Mouse (Mus musculus) neural tube, embryonic 14.5 days (tissue): Measurements from ENCODE around the gene Manba. TPM values are rescaled to one million over a fixed set of nuclear protein-coding genes. Genes with fewer than 3 reads are reported as not detected.
A peak's percentile ranks its signal among the peaks of the same experiment; 100 is the strongest.

ENCODE experiments used
- ATAC-seq: fragments of 200-750 bp; cut with Nextera tagmentation; 2 replicates; pipeline ENCODE4 v1.8.0; 2017; ENCODE audit warnings: low read depth, mild to moderate bottlenecking, moderate TSS enrichment, moderate library complexity
- H3K27ac ChIP-seq: fragments of 300-500 bp; sonication (generic); 2 replicates; pipeline ENCODE4 v1.5.1; 2014; ENCODE audit warnings: low read depth, mild to moderate bottlenecking, control low read depth, low read length, moderate library complexity, mixed read lengths
- H3K27me3 ChIP-seq: fragments of 300-500 bp; sonication (generic); 2 replicates; pipeline ENCODE4 v1.6.1; 2014; ENCODE audit warnings: low read length; ENCODE audit not compliant: control insufficient read depth, insufficient read depth
- H3K36me3 ChIP-seq: fragments of 300-500 bp; sonication (generic); 2 replicates; pipeline ENCODE4 v1.6.1; 2014; ENCODE audit warnings: low read length, mixed read lengths; ENCODE audit not compliant: control insufficient read depth, insufficient read depth
- H3K4me1 ChIP-seq: fragments of 300-500 bp; sonication (generic); 2 replicates; pipeline ENCODE4 v1.6.1; 2014; ENCODE audit warnings: low read length; ENCODE audit not compliant: control insufficient read depth, insufficient read depth
- H3K4me2 ChIP-seq: fragments of 300-500 bp; sonication (generic); 2 replicates; pipeline ENCODE4 v1.6.1; 2014; ENCODE audit warnings: mild to moderate bottlenecking, low read depth, low read length, control low read depth
- H3K4me3 ChIP-seq: fragments of 300-500 bp; sonication (generic); 2 replicates; pipeline ENCODE4 v1.5.1; 2014; ENCODE audit warnings: low read depth, low read length, control low read depth, mixed read lengths
- H3K9ac ChIP-seq: fragments of 300-500 bp; sonication (generic); replicated peaks from 2 replicates; pipeline ENCODE4 v1.6.1; 2014; ENCODE audit warnings: low read depth, mild to moderate bottlenecking, control low read depth, low read length, mixed read lengths
- H3K9me3 ChIP-seq: fragments of 300-500 bp; sonication (generic); 2 replicates; pipeline ENCODE4 v1.6.1; 2016; ENCODE audit warnings: low read length; ENCODE audit not compliant: control insufficient read depth
- WGBS: fragments of 180-500 bp; shearing (Covaris S2); extraction: QIAGEN DNeasy Blood & Tissue Kit; methylation state at CpG from one replicate; pipeline ENCODE4 v1.1.7; 2014; 5-methylcytosine and 5-hydroxymethylcytosine counted together
- polyA plus RNA-seq: library from polyadenylated mRNA; unstranded; fragments of >200 nt; fragmentation: Nextera tagmentation; extraction: Ambion mirVana; gene quantifications from 2 replicates; pipeline ENCODE4 v1.2.1, GENCODE M21; 2014

Gene Manba
- polyA plus RNA-seq, 1 experiment from 2014 or later = 6.5 TPM

GRCm38 (mm10) chr3:135444930-135445329 is 40.5 kb upstream of the Manba start:
- Histone ChIP-seq H3K9ac (no peak overlapping the region), H3K27me3 (no peaks in the 10 kb centered on the region), H3K4me1 (peaks cover 16% of the 10 kb centered on the region), H3K36me3 (0 out of 2 replicates have a peak, but pooled peaks cover 3% of the 10 kb centered on the region), H3K4me2 (no peak overlapping the region), H3K4me3 (no peak overlapping the region), H3K27ac (no peak overlapping the region), H3K9me3 (no peaks in the 10 kb centered on the region)
- ATAC-seq = no peak

- Histone ChIP-seq H3K4me1 (no peaks in the 10 kb centered on the region), H3K4me2 (no peak overlapping the region), H3K9ac (no peak overlapping the region), H3K4me3 (no peak overlapping the region), H3K36me3 (peaks cover 21% of the 10 kb centered on the region), H3K27ac (no peak overlapping the region), H3K9me3 (no peaks in the 10 kb centered on the region), H3K27me3 (no peaks in the 10 kb centered on the region)
- ATAC-seq = no peak
Measured at GRCm38 (mm10) chr3:135458981-135459380, 26.4 kb upstream of the Manba start.

GRCm38 (mm10) chr3:135468402-135468801 is 17.0 kb upstream of the Manba start:
- no peak overlapping the region for H3K4me3 ChIP-seq
- H3K27me3 ChIP-seq = no peaks in the 10 kb centered on the region
- no peak overlapping the region for H3K9ac ChIP-seq
- H3K4me2 ChIP-seq = no peak overlapping the region
- no peaks in the 10 kb centered on the region for H3K4me1 ChIP-seq
- 91% methylated on average over 1 of the region's 1 CpGs for WGBS
- no peaks in the 10 kb centered on the region for H3K9me3 ChIP-seq
- H3K36me3 ChIP-seq = peaks cover 3% of the 10 kb centered on the region; the same call in 1 of the 2 replicates
- H3K27ac ChIP-seq = no peak overlapping the region
- ATAC-seq = no peak

- 0 out of 2 replicates have a peak, but pooled peaks have one; percentile 13 for ATAC-seq
- no peaks in the 10 kb centered on the region for H3K9me3 ChIP-seq
- H3K9ac ChIP-seq = no peak overlapping the region
- peaks cover 3% of the 10 kb centered on the region; the same call in 1 of the 2 replicates for H3K36me3 ChIP-seq
- no peak overlapping the region for H3K27ac ChIP-seq
- no peaks in the 10 kb centered on the region for H3K27me3 ChIP-seq
- no peaks in the 10 kb centered on the region for H3K4me1 ChIP-seq
- no peak overlapping the region for H3K4me3 ChIP-seq
- whole genome bisulfite sequencing = 55% methylated on average over 3 of the region's 3 CpGs
- H3K4me2 ChIP-seq = no peak overlapping the region
Measured at GRCm38 (mm10) chr3:135469146-135469545, 16.3 kb upstream of the Manba start.

- Histone ChIP-seq H3K4me1 (no peaks in the 10 kb centered on the region), H3K9me3 (no peaks in the 10 kb centered on the region), H3K4me3 (no peak overlapping the region), H3K36me3 (peaks cover 3% of the 10 kb centered on the region; the same call in 1 of the 2 replicates), H3K9ac (no peak overlapping the region), H3K27me3 (no peaks in the 10 kb centered on the region), H3K4me2 (no peak overlapping the region), H3K27ac (no peak overlapping the region)
- ATAC-seq = peak; percentile 56; the same call in 1 of the 2 replicates
- 43% methylated on average over 4 of the region's 4 CpGs for WGBS
Measured at GRCm38 (mm10) chr3:135469974-135470373, 15.4 kb upstream of the Manba start.

- ATAC-seq = no peak
- Histone ChIP-seq H3K4me2 (no peak overlapping the region), H3K27ac (no peak overlapping the region), H3K9me3 (no peaks in the 10 kb centered on the region), H3K4me1 (no peaks in the 10 kb centered on the region), H3K9ac (no peak overlapping the region), H3K36me3 (peaks cover 3% of the 10 kb centered on the region; the same call in 1 of the 2 replicates), H3K27me3 (no peaks in the 10 kb centered on the region), H3K4me3 (no peak overlapping the region)
- WGBS = 85% methylated on average over 1 of the region's 1 CpGs
Measured at GRCm38 (mm10) chr3:135470823-135471222, 14.6 kb upstream of the Manba start.

- Histone ChIP-seq H3K9me3 (no peaks in the 10 kb centered on the region), H3K4me1 (no peaks in the 10 kb centered on the region), H3K36me3 (no peaks in the 10 kb centered on the region), H3K27ac (no peak overlapping the region), H3K4me3 (no peak overlapping the region), H3K4me2 (no peak overlapping the region), H3K27me3 (no peaks in the 10 kb centered on the region), H3K9ac (no peak overlapping the region)
- no peak for ATAC-seq
- WGBS = 92% methylated on average over 8 of the region's 8 CpGs
Measured at GRCm38 (mm10) chr3:135475025-135475424, 10.4 kb upstream of the Manba start.

GRCm38 (mm10) chr3:135476286-135476685 is 9.1 kb upstream of the Manba start:
- no peaks in the 10 kb centered on the region for H3K9me3 ChIP-seq
- WGBS = 79% methylated on average over 6 of the region's 6 CpGs
- no peak overlapping the region for H3K27ac ChIP-seq
- no peak overlapping the region for H3K4me2 ChIP-seq
- ATAC-seq = no peak
- no peaks in the 10 kb centered on the region for H3K4me1 ChIP-seq
- H3K36me3 ChIP-seq = no peaks in the 10 kb centered on the region
- no peak overlapping the region for H3K9ac ChIP-seq
- H3K27me3 ChIP-seq = no peaks in the 10 kb centered on the region
- no peak overlapping the region for H3K4me3 ChIP-seq

- H3K27ac ChIP-seq = no peak overlapping the region
- H3K36me3 ChIP-seq = no peaks in the 10 kb centered on the region
- H3K4me2 ChIP-seq = no peak overlapping the region
- no peak overlapping the region for H3K9ac ChIP-seq
- no peaks in the 10 kb centered on the region for H3K9me3 ChIP-seq
- WGBS = 94% methylated on average over 2 of the region's 2 CpGs
- no peaks in the 10 kb centered on the region for H3K27me3 ChIP-seq
- ATAC-seq = no peak
- no peaks in the 10 kb centered on the region for H3K4me1 ChIP-seq
- no peak overlapping the region for H3K4me3 ChIP-seq
Measured at GRCm38 (mm10) chr3:135476977-135477376, 8.4 kb upstream of the Manba start.
